Mouse (Mus musculus): ENCODE measurements at regions not wholly inside any gene's neighbourhood (a gene's known extent, or its start where the extent isn't known, plus 50 kb on each side); places are given as distances from the start of the nearest gene placed in this dataset.

GRCm38 (mm10) chr12:16062689-16063088 is 246.0 kb upstream of the Trib2 start:
- no peak for TF ChIP-seq GATA4 (IDR thresholded peaks at IDR 0.05; ENCODE audit: insufficient replicate concordance, low read length)

- no peak for TF ChIP-seq GATA4 (IDR thresholded peaks at IDR 0.05; ENCODE audit: insufficient replicate concordance, low read length)
Measured at GRCm38 (mm10) chr12:16060461-16060860, 243.7 kb upstream of the Trib2 start.

- TF ChIP-seq GATA4 (IDR thresholded peaks at IDR 0.05; ENCODE audit: insufficient replicate concordance, low read length), result no peak
Measured at GRCm38 (mm10) chr12:16058255-16058654, 241.5 kb upstream of the Trib2 start.

GRCm38 (mm10) chr12:16056831-16057230 is 240.1 kb upstream of the Trib2 start:
- TF ChIP-seq GATA4 (IDR thresholded peaks at IDR 0.05; ENCODE audit: insufficient replicate concordance, low read length), result no peak

GRCm38 (mm10) chr12:16056216-16056615 is 239.5 kb upstream of the Trib2 start:
- no peak for TF ChIP-seq GATA4 (IDR thresholded peaks at IDR 0.05; ENCODE audit: insufficient replicate concordance, low read length)

GRCm38 (mm10) chr12:16054591-16054990 is 237.9 kb upstream of the Trib2 start:
- no peak for TF ChIP-seq GATA4 (IDR thresholded peaks at IDR 0.05; ENCODE audit: insufficient replicate concordance, low read length)

GRCm38 (mm10) chr12:16053735-16054134 is 237.0 kb upstream of the Trib2 start:
- TF ChIP-seq GATA4 (IDR thresholded peaks at IDR 0.05; ENCODE audit: insufficient replicate concordance, low read length), result no peak

- no peak for TF ChIP-seq GATA4 (IDR thresholded peaks at IDR 0.05; ENCODE audit: insufficient replicate concordance, low read length)
Measured at GRCm38 (mm10) chr12:16052998-16053397, 236.3 kb upstream of the Trib2 start.

- no peak for TF ChIP-seq GATA4 (IDR thresholded peaks at IDR 0.05; ENCODE audit: insufficient replicate concordance, low read length)
Measured at GRCm38 (mm10) chr12:16052353-16052752, 235.6 kb upstream of the Trib2 start.

- TF ChIP-seq GATA4 (IDR thresholded peaks at IDR 0.05; ENCODE audit: insufficient replicate concordance, low read length), result no peak
Measured at GRCm38 (mm10) chr12:16051439-16051838, 234.7 kb upstream of the Trib2 start.

GRCm38 (mm10) chr12:16049545-16049944 is 232.8 kb upstream of the Trib2 start:
- TF ChIP-seq GATA4 (IDR thresholded peaks at IDR 0.05; ENCODE audit: insufficient replicate concordance, low read length), result no peak

GRCm38 (mm10) chr12:16046643-16047042 is 229.9 kb upstream of the Trib2 start:
- no peak for TF ChIP-seq GATA4 (IDR thresholded peaks at IDR 0.05; ENCODE audit: insufficient replicate concordance, low read length)

- TF ChIP-seq GATA4 (IDR thresholded peaks at IDR 0.05; ENCODE audit: insufficient replicate concordance, low read length), result no peak
Measured at GRCm38 (mm10) chr12:16045791-16046494, 229.2 kb upstream of the Trib2 start.

- TF ChIP-seq GATA4 (IDR thresholded peaks at IDR 0.05; ENCODE audit: insufficient replicate concordance, low read length), result no peak
Measured at GRCm38 (mm10) chr12:16043466-16044214, 226.9 kb upstream of the Trib2 start.

GRCm38 (mm10) chr12:16042362-16042761 is 225.6 kb upstream of the Trib2 start:
- no peak for TF ChIP-seq GATA4 (IDR thresholded peaks at IDR 0.05; ENCODE audit: insufficient replicate concordance, low read length)

GRCm38 (mm10) chr12:16041129-16041528 is 224.4 kb upstream of the Trib2 start:
- TF ChIP-seq GATA4 (IDR thresholded peaks at IDR 0.05; ENCODE audit: insufficient replicate concordance, low read length), result no peak

Data from liver, adult (tissue).